Mouse (Mus musculus) stomach, embryonic 15.5 days (tissue): ENCODE data around the gene Ppp1r21. TPM values are rescaled to one million over a fixed set of nuclear protein-coding genes. Genes with fewer than 3 reads are reported as not detected.
A peak's percentile ranks its signal among the peaks of the same experiment; 100 is the strongest.

Source experiments
- ATAC-seq: fragments of 200-750 bp; cut with Nextera tagmentation; 2 replicates; pipeline ENCODE4 v1.8.0; 2017; ENCODE audit warnings: low read depth, moderate number of reproducible peaks, moderate TSS enrichment; ENCODE audit not compliant: insufficient read depth, low FRiP score
- H3K27ac ChIP-seq: fragments of 300-500 bp; sonication (generic); 2 replicates; pipeline ENCODE4 v1.5.1; 2015; ENCODE audit warnings: mild to moderate bottlenecking, inconsistent platforms
- H3K27me3 ChIP-seq: fragments of 300-500 bp; sonication (generic); replicated peaks from 2 replicates; pipeline ENCODE4 v1.6.1; 2015; ENCODE audit warnings: inconsistent platforms
- H3K36me3 ChIP-seq: fragments of 300-500 bp; sonication (generic); 2 replicates; pipeline ENCODE4 v1.6.1; 2015; ENCODE audit warnings: inconsistent platforms
- H3K4me1 ChIP-seq: fragments of 300-500 bp; sonication (generic); 2 replicates; pipeline ENCODE4 v1.6.1; 2015; ENCODE audit warnings: inconsistent platforms
- H3K4me2 ChIP-seq: fragments of 300-500 bp; sonication (generic); 2 replicates; pipeline ENCODE4 v1.6.1; 2015; ENCODE audit warnings: mild to moderate bottlenecking, inconsistent platforms
- H3K4me3 ChIP-seq: fragments of 300-500 bp; sonication (generic); replicated peaks from 2 replicates; pipeline ENCODE4 v1.5.1; 2015; ENCODE audit warnings: inconsistent platforms
- H3K9ac ChIP-seq: fragments of 300-500 bp; sonication (generic); 2 replicates; pipeline ENCODE4 v1.6.1; 2015; ENCODE audit warnings: inconsistent platforms
- H3K9me3 ChIP-seq: fragments of 300-500 bp; sonication (generic); 2 replicates; pipeline ENCODE4 v1.6.1; 2016; ENCODE audit warnings: inconsistent platforms
- WGBS: fragments of 180-500 bp; shearing (Covaris S2); methylation state at CpG from one replicate; pipeline ENCODE4 v1.1.7; 2015; 5-methylcytosine and 5-hydroxymethylcytosine counted together
- polyA plus RNA-seq: library from polyadenylated mRNA; unstranded; fragments of >200 nt; fragmentation: Nextera tagmentation; extraction: Ambion mirVana; gene quantifications from 2 replicates; pipeline ENCODE4 v1.2.1, GENCODE M21; 2015

Gene Ppp1r21
- polyA plus RNA-seq, 1 experiment from 2014 or later: 21.7 TPM

DNA sequence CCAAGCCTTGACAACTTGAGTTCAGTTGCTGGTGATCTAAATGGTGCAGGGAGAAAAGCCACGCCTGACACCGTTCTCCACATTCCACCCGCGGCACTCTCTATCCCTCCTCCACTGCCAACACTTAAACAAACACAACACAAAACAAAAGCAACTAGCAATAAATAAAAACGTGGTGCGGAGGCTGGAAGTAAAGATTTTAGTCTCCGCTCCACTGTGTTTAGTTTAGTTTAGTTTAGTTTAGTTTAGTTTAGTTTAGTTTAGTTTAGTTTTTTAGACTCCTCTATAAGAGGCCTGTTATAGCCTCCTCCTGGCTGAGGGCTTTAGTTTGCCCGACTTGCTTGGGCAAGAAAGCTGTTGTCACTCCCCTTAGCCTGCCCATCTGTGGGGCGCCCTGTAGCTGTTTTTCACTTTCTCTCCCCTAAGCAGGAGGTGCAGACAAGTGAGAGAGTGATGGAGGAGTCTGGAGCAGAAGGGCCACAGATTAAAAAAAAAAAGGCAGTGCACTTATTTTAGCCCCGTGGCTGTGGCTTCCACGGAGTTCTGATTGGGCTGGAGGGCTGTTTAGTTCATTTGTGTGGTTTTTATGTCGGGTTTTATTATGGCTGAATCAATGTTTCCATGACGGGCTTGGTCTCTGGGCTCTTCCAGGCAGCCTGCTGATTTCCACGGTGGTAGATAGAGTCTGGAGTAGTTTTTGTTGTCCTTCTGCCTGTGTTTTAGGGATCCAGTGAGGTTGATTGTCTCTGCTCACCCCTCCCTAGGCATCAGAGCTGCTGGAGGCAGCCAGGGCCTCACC is 68.9 kb downstream of the Ppp1r21 start:
- H3K4me1 ChIP-seq: peaks cover 14% of the 10 kb centered on the region; the same call in 1 of the 2 replicates
- peak overlapping the region; percentile 44; the same call in 1 of the 2 replicates for H3K27ac ChIP-seq
- no peak overlapping the region; the same call in 1 of the 2 replicates for H3K9ac ChIP-seq
- H3K4me2 ChIP-seq: peak overlapping the region; percentile 77
- H3K36me3 ChIP-seq: no peaks in the 10 kb centered on the region
- peak overlapping the region; percentile 62 for H3K4me3 ChIP-seq
- 16% methylated on average over 14 of the region's 14 CpGs for WGBS
- no peaks in the 10 kb centered on the region for H3K27me3 ChIP-seq
- H3K9me3 ChIP-seq: no peaks in the 10 kb centered on the region
- ATAC-seq: no peak

DNA sequence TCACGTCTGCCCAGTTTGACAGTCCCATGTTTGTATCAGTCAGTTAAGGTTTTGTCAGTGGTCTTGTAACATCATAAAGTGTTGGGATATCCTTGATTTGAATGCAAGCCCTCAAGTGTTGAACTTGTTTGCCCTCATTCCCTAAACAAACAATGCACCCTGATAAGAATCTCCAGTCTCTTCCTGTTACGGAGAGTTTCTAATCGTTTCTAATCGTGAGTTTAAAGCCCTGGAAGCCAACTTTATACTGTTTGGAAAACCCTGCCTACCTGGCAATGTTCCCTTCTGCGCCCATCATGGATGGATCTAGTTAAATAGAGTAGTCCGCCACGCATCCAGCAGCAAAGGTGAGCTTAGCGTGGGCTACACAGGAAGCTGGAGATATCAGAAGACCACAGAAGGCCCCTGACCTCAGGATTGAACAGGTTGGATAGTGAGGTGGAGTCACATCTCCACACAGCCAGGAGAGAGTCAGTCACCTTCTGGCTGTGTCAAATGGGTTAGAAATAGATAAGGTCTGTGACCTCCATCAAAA is 70.6 kb downstream of the Ppp1r21 start:
- ATAC-seq: no peak
- H3K27me3 ChIP-seq: no peaks in the 10 kb centered on the region
- no peak overlapping the region for H3K27ac ChIP-seq
- no peaks in the 10 kb centered on the region for H3K9me3 ChIP-seq
- H3K4me2 ChIP-seq: no peak overlapping the region
- no peak overlapping the region for H3K4me3 ChIP-seq
- H3K4me1 ChIP-seq: peaks cover 14% of the 10 kb centered on the region; the same call in 1 of the 2 replicates
- no peaks in the 10 kb centered on the region for H3K36me3 ChIP-seq
- no peak overlapping the region for H3K9ac ChIP-seq
- 68% methylated on average over 8 of the region's 8 CpGs for WGBS

DNA sequence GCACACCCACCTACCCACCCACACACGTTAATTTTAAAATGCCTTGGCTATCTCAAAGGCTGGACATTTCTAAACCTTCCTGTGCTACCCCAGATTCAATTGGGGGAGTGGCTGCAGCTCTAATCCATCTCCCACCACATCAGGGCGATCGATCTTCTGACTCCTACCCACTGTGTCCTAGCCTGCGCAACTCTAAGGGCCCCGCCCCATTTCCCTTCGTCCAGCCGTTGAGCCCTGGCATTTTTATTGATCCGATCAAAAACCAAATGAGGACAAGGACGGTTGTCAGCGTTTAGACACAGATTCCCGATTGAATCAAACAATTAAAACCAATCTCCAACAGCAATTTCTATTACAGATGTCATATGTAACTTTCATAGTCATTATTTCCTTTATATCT is 74.0 kb downstream of the Ppp1r21 start:
- H3K27me3 ChIP-seq: no peaks in the 10 kb centered on the region
- peaks cover 9% of the 10 kb centered on the region; the same call in 1 of the 2 replicates for H3K4me1 ChIP-seq
- no peak overlapping the region for H3K27ac ChIP-seq
- no peaks in the 10 kb centered on the region for H3K36me3 ChIP-seq
- 79% methylated on average over 11 of the region's 11 CpGs for whole genome bisulfite sequencing
- H3K4me3 ChIP-seq: no peak overlapping the region
- no peak overlapping the region for H3K4me2 ChIP-seq
- no peak for ATAC-seq
- H3K9ac ChIP-seq: no peak overlapping the region
- no peaks in the 10 kb centered on the region for H3K9me3 ChIP-seq

DNA sequence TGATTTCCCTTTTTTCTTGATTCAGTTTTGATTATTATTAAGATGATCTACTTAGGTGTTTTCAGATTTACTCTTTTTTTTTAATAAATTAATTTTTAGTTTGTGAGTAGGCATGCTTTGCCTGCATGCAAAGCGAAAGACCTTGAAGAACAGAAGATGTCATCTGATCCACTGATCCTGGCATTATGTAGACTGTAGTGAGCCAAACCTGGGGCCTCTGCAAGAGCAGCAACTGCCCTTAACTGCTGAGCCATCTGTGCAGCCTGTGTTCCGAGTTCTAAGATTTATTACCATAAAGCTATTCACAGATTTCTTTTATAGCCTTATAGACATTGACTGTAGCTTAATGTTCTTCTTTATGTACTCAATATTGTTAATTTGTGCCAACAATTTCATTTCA is 76.1 kb downstream of the Ppp1r21 start:
- Histone ChIP-seq H3K9ac (no peak overlapping the region), H3K9me3 (no peaks in the 10 kb centered on the region), H3K27ac (no peak overlapping the region), H3K4me2 (no peak overlapping the region), H3K4me1 (peaks cover under 1% of the 10 kb centered on the region; the same call in 1 of the 2 replicates), H3K27me3 (no peaks in the 10 kb centered on the region), H3K4me3 (no peak overlapping the region), H3K36me3 (no peaks in the 10 kb centered on the region)
- WGBS: 74% methylated on average over 2 of the region's 2 CpGs
- ATAC-seq: no peak

DNA sequence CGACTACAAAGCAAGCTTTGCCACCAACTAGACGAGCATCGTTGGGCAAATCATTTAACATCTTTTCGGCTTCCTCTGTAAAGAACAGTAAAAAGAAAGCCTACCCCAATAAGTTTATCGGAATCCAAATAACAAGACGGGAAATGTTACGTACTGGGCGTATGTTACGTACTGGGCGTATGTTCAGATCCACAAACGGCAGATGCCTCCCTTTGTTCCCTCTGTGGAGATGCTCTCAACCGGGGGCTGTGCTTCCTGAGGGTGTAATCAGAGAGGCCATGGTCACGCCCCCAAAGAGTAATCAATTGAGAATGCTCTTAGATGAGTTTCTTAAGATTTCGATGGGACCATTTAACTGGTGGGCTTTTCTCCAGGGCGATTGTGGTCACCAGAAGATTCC is 79.4 kb downstream of the Ppp1r21 start:
- H3K27ac ChIP-seq: no peak overlapping the region
- ATAC-seq: no peak
- no peaks in the 10 kb centered on the region for H3K36me3 ChIP-seq
- no peaks in the 10 kb centered on the region for H3K9me3 ChIP-seq
- 81% methylated on average over 15 of the region's 15 CpGs for WGBS
- no peaks in the 10 kb centered on the region for H3K27me3 ChIP-seq
- H3K4me1 ChIP-seq: no peaks in the 10 kb centered on the region
- H3K4me3 ChIP-seq: no peak overlapping the region
- no peak overlapping the region for H3K9ac ChIP-seq
- H3K4me2 ChIP-seq: no peak overlapping the region

DNA sequence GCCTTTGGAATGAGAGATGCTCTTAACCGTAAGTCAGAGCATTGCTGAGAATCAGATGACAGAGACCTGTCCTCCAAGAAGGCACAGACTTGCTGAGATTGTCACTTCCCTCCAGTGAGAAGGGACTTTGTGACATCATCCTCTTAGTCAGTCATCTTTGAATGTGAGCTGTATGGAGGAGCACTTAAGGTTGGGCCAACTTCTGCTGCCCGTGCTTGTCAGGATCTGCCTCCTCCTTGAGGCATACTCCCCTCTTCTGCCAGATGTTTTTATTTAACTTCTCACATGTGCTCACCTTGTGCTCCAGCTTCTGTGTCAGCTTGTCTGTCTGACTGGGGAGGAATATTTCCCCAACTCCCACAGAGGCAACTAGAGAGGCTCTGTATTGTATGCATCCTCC is 81.1 kb downstream of the Ppp1r21 start:
- Histone ChIP-seq H3K9me3 (no peaks in the 10 kb centered on the region), H3K4me2 (no peak overlapping the region), H3K4me1 (no peaks in the 10 kb centered on the region), H3K9ac (no peak overlapping the region), H3K27ac (no peak overlapping the region), H3K27me3 (no peaks in the 10 kb centered on the region), H3K36me3 (no peaks in the 10 kb centered on the region), H3K4me3 (no peak overlapping the region)
- 62% methylated on average over 2 of the region's 2 CpGs for WGBS
- ATAC-seq: no peak

DNA sequence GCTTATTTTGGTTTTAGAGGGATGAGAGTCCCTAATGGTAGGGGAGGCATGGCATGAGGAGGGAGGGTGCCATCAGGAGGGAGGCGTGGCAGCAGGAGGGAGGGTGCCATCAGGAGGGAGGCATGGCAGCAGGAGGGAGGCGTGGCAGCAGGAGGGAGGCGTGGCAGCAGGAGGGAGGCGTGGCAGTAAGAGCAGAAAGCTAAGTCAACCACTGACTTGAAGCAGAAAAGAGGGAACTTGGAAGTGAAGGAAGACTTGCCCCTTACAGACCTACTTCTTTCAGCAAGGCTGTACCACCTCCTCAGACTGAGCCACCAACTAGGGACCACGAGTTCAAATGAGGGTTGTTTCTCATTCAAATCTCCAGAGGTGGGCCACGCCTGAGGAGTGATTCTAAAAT is 83.3 kb downstream of the Ppp1r21 start:
- ATAC-seq: no peak
- 65% methylated on average over 5 of the region's 6 CpGs for WGBS
- H3K4me1 ChIP-seq: no peaks in the 10 kb centered on the region
- H3K4me3 ChIP-seq: no peak overlapping the region
- H3K27ac ChIP-seq: no peak overlapping the region
- no peaks in the 10 kb centered on the region for H3K27me3 ChIP-seq
- no peak overlapping the region for H3K4me2 ChIP-seq
- no peaks in the 10 kb centered on the region for H3K9me3 ChIP-seq
- no peak overlapping the region for H3K9ac ChIP-seq
- H3K36me3 ChIP-seq: no peaks in the 10 kb centered on the region

DNA sequence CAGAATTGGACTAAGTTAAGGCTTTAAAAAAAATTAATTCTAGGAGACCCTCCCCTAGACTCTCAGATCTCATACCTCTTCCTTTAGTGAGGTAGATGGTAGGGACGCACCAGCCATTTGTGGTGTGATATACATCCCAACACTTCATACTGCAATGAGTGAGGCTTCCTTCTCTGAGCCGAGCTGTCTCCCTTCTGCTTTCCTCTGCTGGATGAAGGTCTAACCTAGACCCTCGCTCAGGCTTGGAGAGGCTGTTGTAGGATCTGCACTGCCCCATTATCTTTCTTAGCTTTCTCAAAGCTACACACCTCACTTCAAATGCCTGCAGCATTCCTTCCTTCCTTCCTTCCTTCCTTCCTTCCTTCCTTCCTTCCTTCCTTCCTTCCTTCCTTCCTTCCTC is 83.8 kb downstream of the Ppp1r21 start:
- Histone ChIP-seq H3K9me3 (no peaks in the 10 kb centered on the region), H3K4me1 (no peaks in the 10 kb centered on the region), H3K36me3 (no peaks in the 10 kb centered on the region), H3K27me3 (no peaks in the 10 kb centered on the region), H3K27ac (no peak overlapping the region), H3K4me2 (no peak overlapping the region), H3K9ac (no peak overlapping the region), H3K4me3 (no peak overlapping the region)
- WGBS: 81% methylated on average over 3 of the region's 3 CpGs
- no peak for ATAC-seq

DNA sequence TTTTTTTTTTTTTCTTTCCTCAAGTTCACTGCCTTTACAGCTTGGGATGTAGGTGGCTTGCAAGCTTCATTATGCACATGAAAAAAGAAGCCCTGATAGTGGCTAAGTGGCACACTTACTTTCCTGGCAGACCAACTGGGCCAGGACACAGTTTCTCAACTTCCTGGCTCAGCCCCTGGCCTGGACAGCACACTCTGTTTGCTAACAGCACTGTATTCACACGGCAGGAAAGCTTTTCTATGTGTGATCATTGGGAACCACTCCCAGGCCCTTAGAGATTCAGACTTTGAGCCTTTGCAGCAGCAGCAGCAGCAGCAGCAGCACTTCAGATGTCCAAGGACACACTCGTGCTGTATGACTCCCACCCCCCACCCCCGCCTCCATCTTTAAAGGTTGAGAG is 84.3 kb downstream of the Ppp1r21 start:
- ATAC-seq: peak; percentile 85
- H3K27ac ChIP-seq: peak overlapping the region; percentile 51; the same call in 1 of the 2 replicates

DNA sequence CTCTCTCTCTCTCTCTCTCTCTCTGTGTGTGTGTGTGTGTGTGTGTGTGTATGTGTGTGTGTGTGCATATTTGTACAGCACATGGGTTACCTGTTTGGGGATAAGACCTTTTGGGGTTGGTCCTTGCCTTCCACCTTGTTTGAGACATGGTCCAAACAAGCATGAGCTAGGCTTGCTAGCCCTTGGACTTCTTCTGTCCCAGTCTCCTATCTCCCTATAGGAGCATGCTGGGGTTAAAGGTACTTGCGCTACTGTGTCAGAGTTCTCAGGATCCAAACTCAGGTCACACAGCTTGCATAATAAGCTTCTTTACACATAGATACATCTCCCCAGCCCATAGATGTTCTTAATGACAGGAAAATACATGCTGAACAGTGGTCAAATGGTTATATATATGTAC is 84.8 kb downstream of the Ppp1r21 start:
- WGBS: 94% methylated on average over 1 of the region's 1 CpGs
- no peak overlapping the region for H3K27ac ChIP-seq
- ATAC-seq: peak; percentile 24; the same call in 1 of the 2 replicates

More for the DNA sequence above, 84.3 kb downstream of the Ppp1r21 start:
- H3K4me1 ChIP-seq: no peaks in the 10 kb centered on the region
- H3K4me3 ChIP-seq: no peak overlapping the region
- no peaks in the 10 kb centered on the region for H3K9me3 ChIP-seq
- no peaks in the 10 kb centered on the region for H3K36me3 ChIP-seq
- H3K27me3 ChIP-seq: no peaks in the 10 kb centered on the region
- 32% methylated on average over 3 of the region's 3 CpGs for WGBS
- no peak overlapping the region for H3K4me2 ChIP-seq
- no peak overlapping the region for H3K9ac ChIP-seq

DNA sequence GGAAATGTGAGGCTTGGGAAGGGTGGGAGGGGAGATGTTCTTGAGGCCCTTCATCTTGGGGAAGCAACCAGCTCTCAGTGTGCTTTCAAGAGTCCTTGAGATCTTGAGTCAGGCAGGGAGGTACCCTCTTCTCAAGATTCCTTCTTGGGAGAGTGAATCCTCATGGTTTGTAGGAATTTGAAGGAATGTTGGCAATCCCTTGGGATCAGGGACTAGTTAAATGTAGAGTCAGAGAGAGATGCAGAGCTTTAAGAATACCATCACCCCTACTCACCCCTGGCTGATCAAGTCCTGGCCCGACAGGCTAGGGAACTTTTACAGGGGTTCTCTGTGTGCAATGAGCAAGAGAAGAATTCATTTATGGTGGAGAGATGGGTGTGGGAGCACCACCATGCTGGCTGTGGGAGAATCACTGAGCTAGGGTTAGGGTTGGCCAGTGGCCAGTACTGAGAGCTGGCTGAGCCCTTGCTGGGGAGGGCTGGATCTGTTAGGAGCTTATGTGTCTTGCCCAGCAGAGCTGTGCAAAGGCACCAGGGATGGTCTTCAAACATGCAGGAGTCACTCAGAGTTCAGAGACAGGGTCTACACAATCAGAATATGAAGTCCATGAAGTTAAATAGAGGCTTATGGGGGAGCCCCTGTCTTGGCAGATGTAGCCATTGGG is 85.7 kb downstream of the Ppp1r21 start:
- 82% methylated on average over 1 of the region's 1 CpGs for WGBS

More for the DNA sequence above, 84.8 kb downstream of the Ppp1r21 start:
- no peaks in the 10 kb centered on the region for H3K27me3 ChIP-seq
- no peaks in the 10 kb centered on the region for H3K4me1 ChIP-seq
- H3K4me3 ChIP-seq: no peak overlapping the region
- H3K9me3 ChIP-seq: no peaks in the 10 kb centered on the region
- H3K9ac ChIP-seq: no peak overlapping the region
- H3K4me2 ChIP-seq: no peak overlapping the region
- no peaks in the 10 kb centered on the region for H3K36me3 ChIP-seq

DNA sequence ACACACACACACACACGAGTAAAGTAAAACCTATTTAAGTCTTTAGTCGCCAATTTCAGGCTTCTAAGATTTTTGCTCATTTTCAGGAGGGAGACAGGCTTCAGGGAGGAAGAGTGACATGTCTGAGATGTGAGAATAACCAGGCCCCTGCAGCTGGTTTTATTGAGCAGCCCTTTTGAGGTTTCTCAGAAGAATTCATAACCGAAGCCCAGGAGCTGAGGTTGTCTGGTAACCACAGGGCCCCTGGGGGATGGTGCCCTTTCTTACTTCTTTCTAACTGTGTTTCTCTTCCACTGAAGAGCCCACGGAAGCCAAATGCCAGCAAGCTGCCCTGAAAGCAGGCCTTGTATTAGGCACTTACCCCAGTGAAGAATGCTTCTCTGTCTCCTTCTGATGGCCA is 91.0 kb downstream of the Ppp1r21 start:
- Histone ChIP-seq H3K9me3 (no peaks in the 10 kb centered on the region), H3K27me3 (no peaks in the 10 kb centered on the region), H3K4me1 (peaks cover 4% of the 10 kb centered on the region), H3K36me3 (no peaks in the 10 kb centered on the region), H3K9ac (no peak overlapping the region), H3K4me3 (no peak overlapping the region), H3K27ac (no peak overlapping the region), H3K4me2 (no peak overlapping the region)
- 73% methylated on average over 4 of the region's 4 CpGs for WGBS
- ATAC-seq: no peak

More for the DNA sequence above, 85.7 kb downstream of the Ppp1r21 start:
- H3K4me2 ChIP-seq: no peak overlapping the region
- H3K9me3 ChIP-seq: no peaks in the 10 kb centered on the region
- no peaks in the 10 kb centered on the region for H3K36me3 ChIP-seq
- H3K4me3 ChIP-seq: no peak overlapping the region
- H3K27me3 ChIP-seq: no peaks in the 10 kb centered on the region
- H3K4me1 ChIP-seq: no peaks in the 10 kb centered on the region
- no peak overlapping the region for H3K9ac ChIP-seq
- no peak for ATAC-seq
- H3K27ac ChIP-seq: no peak overlapping the region
